Mouse (Mus musculus) megakaryocyte, embryonic 14.5 days (primary cell): Measurements from ENCODE around the gene Kif13a.

Experiments
- FLI1 ChIP-seq: IDR thresholded peaks from 2 replicates; pipeline ENCODE4 v1.6.1; 2012; ENCODE audit warnings: low read length, inconsistent platforms, mixed read lengths
- GATA1 ChIP-seq: IDR thresholded peaks from 3 replicates; pipeline ENCODE4 v1.6.1; 2012; ENCODE audit warnings: mixed read lengths, low read length, inconsistent platforms, borderline replicate concordance

DNA sequence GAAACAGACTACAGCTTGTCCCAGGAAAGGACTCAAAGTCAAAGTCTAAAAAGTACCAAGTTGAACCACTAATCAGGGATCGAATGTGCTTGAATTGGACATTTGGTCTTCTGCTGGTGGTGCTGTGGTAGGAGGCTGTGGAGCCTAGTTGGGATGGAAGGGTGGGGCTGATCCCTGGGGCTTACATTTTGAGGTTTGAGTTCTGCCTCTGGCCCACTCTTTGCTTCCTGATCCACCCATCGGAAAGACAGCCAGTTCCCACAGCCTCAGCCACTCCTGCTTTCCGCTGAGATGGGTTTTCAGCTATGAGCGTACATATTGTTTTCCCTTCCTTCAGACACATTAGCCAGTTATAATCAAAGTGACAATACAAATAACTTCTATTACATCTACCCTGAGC, 106.4 kb downstream of the Kif13a start:
- TF ChIP-seq FLI1 (no peak), GATA1 (no peak)
